Mouse (Mus musculus): ENCODE results near the gene Trp53i13.

Gene Trp53i13

DNA sequence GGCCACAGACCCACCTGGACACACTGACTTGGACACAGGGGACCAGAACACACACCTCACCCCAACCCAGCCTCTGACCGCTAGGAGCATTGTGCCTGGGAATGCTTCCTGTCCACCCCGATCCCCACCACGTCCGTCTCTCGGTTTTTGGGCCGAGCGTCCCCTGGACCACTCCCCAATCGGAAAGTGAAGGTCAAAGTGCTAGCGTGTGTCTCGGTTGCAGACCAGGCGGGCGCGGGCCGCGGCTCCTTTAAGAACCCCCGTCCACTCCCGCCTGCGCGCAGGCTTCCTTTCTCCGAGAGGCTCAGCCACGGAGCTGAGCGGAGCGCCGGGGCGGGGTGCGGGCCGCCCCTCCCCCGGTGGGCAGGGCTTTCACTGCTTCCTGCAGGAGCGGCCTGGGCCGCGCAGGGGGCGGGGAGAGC is 22.9 kb downstream of the Trp53i13 start:
- peak; percentile 96 for DNase-seq (ENCODE audit: low read depth, low spot score)

DNA sequence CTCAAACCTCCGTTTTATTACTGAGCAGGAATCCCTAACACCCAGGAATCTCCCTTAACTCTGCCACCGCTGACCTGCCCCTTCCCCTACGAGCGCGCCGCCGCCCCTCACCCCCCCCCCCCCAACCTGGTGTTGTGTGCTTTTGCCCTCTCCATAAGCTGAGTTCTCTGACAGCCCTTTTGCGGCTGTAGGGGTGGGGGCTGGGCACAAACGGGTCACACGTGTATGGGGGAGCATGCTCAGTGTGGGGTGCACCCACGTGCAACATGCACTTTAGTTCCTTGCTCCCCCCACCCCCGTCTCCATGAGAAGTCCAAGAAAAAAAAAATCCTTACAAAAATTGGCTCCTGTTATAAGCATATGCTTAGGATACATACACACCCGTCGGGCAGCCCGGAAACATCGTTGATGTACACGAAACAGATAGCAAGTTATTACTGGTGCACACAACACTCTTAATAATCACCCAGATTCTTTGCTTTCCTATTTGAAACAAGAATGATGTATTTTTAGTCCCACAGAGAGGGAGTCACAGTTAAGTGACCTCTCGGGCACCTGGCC is 23.4 kb downstream of the Trp53i13 start:
- peak; percentile 57 for DNase-seq (ENCODE audit: low read depth, low spot score)

DNA sequence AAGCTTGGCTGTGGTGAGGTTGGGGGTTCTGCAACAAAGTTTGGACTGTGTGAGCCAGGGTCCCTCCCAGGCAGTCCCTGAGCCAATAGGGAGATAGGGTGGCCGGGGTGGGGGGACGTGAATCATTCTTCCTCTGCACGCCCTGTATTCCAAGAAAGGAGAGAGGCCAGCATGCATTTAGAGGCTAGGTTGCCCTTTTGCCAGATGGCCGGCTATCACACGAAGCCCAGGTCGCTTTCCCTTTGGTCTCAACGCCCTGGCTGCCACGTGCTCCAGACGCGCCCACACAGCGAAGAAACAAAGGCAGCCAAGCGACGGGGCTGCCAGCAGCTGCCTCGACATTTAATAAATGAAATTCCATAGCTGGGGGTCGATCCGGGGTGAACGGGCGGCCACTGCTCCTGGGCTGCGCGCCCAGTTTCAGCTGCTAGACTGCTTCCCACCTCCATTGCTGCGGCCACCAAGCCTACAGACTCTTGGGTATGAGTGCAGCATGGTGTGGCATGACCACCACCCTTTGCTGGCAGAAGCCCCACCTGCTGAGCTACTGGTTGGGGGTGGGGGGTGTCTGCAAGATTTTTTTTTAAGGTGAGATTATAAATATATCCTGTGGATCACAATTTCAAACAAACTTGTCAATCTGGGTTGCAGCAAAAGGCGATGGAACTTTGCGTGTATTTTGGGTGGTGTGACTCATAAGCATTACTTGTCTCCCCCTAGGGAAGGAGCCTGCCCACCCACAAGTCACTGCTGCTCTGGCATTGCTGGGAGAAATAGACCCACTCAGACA is 24.1 kb downstream of the Trp53i13 start:
- peak; percentile 35 for DNase-seq (ENCODE audit: low read depth, low spot score)

DNA sequence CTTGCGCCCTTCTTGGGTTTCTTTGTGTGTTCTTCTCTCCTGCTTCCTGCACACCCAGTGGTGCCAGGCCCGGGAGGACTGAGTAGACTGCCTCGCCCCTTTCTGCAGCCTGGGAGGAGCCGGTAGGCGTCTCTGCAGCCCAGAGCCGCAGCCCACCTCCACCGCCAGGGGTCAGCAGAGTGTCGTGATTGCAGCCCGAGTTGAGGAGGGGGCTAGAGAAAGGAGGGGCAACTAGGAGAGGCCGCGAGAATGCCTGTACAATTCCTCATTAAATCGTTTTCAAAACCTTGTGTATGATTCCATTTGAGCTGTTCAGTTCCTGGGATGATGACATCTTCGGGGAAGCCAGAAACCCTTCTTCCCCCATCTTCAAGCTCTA is 24.7 kb downstream of the Trp53i13 start:
- peak; percentile 87 for DNase-seq (ENCODE audit: low read depth, low spot score)

DNA sequence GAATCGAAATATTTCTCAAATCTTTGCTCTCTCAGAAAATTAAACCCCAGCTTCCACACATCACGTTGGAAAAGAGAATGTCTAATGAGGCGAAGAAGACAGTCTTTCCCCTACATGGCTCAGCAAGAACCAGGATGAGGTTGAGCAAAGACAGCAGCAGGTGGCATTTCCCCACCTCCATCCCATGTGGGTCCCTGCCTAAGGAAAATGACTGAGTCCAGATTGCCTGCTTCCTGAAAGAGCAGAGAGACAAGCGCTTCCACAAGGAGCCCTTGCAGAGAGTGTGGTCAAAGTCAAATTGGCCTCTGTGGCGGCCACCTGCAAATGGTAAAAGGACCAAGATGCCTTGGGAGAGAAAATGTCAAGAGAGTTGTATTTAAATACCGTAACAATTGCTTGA is 25.3 kb downstream of the Trp53i13 start:
- DNase-seq (ENCODE audit: low read depth, low spot score): no peak

DNA sequence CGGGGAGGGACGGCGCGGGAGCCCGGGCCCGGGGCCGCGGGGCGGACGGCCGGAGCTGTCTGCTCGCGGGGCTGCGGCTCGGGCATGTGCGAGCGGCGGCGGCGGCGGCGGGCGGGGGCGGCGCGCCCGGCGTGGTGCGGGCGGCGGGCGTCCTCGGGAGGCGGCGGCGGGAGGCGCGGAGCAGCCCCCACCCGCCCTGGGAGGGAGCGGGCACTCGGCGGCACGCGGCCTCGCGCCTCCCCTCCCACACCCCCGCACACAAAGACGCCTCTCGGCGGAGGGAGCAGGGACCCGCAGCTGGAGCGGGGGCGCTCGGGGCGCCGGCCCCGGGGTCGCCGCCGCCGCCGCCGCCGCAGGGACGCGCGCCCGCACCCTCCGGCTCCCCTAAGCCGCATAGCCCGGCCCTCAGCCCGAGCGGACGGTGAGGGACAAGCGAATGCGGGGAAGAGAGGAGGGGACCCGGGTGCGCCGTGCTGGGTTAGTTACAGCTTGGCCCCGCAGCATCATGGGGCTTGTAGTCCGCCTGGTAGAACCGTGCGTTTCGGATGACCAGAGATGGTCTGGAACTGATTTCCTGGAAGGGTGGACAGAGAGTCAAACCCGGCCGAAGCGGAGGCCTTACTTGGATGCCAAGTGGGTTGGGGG is 26.1 kb downstream of the Trp53i13 start, which contains the start of gene Ankrd13b:
Gene Ankrd13b (minus strand): TSS at position 88 of the 645 bp plus-strand sequence.
- peak; percentile 48 for DNase-seq (ENCODE audit: low read depth, low spot score)

DNA sequence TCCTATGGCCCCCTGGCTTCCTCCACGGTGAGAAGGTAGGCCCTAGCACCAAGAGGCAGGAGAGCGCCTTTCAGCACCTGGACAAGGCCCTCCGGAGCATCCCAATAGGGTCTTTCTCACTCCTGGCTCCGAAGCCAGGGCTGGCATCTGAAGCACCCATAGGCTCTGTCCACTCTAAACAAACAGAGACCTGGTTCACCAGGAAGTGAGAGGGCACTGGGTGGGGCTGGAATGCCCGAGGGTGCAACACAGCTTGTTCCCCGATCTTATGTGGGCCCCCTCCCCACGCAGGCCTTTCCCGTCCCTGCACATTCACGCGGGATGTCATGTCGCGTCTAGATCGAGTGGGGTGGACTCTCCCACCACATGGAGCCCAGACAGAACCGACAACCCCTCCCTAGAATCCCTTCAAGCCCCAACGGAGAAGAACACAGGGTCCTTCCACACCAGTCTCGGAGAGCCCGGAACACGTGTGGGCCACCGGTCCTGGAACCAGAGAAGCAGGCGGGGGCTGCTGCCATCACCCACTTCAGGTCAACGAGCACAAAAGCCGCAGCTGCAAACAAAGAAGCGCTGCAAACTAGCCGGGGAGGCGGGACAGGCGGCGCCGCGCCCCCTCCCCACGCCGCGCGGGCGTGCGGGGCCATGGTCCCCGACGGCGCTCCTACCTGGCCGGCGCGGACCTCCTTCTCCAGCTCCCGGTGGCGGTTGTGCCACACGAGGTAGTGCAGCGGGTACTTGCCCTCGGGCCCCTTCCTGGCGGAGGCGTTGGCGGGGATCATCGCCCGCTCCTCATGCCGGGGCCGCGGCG is 26.8 kb downstream of the Trp53i13 start:
- peak; percentile 36 for DNase-seq (ENCODE audit: low read depth, low spot score)

DNA sequence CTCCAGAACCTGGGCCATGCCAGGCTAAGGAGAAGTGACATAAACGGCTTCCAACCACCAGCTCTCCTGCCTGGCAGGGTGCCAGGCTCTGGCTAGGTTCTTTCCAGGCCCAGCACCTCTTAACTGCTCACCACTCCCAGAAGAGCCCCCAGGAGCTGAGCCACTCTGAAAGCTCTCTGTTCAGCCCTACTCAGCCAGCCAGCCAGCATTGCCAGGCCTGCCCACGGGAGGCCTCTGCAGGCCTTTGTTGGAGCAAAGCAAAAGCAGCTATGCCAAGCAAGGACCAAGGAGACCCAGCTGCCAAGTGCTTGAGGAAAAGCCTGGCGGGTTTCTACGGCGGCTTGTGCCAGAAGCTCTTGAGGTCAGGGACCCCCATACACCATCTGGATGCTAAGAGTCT is 29.0 kb downstream of the Trp53i13 start:
- no peak for DNase-seq (ENCODE audit: low read depth, low spot score)

DNA sequence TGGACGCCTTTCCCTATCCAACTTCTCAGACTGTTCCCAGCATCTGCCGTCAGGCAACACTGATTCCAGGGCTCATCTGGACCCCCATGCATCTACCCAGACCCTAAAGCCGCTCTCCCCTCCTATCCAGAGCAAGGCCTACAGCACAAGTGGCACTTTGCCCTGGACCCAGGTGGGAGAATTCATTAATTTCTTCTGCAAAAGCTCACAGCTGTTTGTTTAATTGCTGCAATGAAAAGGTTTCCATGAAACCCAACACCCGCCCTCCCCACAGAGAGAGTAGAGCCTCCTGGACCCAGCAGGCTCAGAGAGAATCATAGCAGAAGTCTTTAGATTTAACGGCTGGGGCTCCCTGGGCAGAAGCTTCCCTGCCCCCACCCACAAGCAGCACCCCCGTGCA is 30.6 kb downstream of the Trp53i13 start:
- no peak for DNase-seq (ENCODE audit: low read depth, low spot score)

DNA sequence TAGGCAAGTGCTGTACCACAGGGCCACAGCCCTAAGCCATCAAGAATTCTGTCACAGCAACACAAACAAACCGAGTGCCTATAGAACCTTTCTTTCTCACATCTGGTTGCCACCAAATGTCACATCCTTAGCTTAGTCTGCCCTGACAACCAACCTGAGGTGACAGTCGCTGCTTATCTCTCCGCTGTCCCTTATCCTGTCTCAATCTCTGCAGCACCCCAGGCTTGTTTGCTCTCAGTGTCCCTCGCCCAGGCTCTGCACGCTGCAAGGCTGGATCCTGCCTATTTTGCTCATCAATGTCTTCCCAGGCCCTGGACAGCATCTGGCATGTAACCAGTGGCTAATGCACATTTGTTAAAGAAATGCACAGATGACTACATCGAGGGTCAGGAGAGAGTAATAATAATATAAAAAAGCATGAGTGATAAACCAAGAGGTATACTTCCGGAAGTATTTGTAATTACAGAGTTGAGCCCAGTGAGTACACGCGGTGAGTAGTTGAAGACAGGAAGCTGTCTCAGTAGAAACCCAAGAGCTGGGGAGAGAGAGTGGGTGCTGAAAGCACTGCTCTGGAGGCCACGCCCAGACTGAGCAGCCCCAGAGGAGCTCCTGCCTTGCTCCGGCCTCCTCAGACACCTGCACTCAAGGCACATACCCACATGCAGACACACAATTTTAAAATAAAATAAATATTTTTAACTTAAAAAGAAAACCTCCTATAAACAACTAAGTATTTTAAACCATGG is 32.1 kb downstream of the Trp53i13 start:
- DNase-seq (ENCODE audit: low read depth, low spot score): peak; percentile 85

DNA sequence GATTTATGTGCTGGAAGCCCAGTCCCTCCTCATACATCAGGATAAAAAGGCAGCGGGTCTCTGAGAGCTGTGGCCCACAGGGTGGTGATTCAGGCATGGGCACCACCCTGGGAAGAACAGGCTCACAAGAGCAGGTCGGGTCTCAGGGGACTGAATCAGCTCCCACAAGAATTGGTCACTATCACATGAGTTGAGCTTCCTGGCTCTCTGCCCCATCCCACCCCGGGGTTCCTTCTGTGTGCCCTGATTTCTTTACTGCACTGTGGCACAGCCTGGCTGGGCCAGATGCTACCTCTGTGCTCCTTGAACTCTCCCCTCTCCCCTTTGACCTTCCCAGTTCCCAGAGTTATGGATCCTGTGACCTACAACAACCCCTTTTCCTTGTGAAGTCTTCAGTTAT is 32.7 kb downstream of the Trp53i13 start:
- DNase-seq (ENCODE audit: low read depth, low spot score): no peak

DNA sequence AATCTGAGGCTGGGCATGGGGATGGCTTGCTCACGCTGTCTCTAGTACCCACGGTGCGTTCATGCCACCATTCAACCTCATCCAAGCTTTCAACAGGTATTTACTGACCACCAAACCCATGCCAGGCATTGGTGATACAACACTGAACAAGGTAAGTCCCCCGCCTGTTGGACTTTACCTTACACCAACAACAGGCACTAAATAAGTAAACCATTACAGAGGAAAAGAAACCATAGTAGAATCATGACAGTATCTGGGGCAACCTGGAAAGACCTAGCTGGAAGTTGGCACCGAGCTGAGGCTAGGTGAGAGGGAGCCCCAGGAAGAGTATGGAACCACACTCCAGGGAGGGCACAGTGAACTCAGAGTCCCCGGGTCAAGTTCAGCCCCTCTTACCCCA is 38.9 kb downstream of the Trp53i13 start:
- DNase-seq (ENCODE audit: low read depth, low spot score): no peak

DNA sequence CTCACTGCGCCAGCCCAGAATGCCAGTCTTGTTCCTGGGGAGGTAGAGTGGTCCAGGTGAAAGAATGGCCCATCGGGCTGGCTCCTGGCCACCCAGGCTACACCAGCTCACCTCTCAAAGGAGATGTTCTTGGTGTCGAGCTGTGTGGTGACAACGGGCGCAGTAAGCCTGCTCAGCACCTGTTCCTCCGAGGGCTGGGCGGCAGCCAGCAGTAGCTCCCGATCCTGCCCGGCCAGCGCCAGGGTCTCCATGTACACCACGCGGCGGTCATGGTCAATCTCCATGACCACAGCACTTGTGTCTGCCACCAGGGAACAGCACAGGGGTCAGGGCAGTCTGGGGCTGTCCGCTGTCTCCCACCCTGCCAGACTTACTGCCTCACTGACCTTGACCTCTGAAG is 39.6 kb downstream of the Trp53i13 start:
- no peak for DNase-seq (ENCODE audit: low read depth, low spot score)

DNA sequence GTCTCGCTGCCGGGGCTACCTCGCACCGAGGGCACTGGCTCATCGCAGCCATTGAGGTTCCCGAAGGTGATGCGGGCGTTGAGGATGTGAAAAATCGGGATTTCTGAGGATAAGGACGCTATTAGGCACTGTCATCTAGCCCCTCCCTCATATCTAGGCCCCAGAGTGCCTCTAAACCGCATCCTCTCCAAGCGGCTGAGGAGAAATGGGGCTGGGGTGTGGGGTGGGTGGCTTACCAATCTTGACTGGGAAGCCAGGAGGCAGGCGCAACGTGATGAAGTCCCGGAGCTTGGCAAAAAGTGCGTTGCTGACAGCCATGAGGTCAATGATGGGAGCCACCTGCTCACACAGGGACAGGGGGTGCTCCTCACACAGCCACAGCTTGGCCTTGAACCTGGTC is 43.0 kb downstream of the Trp53i13 start:
- no peak for DNase-seq (ENCODE audit: low read depth, low spot score)

DNA sequence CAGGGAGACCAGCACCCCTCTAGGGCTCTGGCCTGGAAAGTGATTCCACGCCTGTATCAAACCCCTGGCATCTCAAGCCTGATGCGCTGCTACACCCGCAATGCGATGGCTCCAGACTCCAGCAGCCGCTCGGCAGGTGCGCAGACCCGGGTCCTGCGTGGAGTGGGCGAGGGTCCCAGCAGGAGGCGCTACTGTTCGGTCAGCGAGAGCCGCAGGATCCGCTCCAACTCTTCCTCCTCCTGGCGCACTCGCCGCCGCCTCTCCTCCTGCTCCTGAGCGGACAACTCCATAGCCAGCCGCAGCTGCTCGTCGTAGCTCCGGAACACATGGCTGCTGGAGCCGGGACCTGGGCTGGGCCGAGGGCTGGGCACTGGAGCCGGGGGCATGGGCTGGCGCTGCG is 44.4 kb downstream of the Trp53i13 start:
- DNase-seq (ENCODE audit: low read depth, low spot score): no peak

DNA sequence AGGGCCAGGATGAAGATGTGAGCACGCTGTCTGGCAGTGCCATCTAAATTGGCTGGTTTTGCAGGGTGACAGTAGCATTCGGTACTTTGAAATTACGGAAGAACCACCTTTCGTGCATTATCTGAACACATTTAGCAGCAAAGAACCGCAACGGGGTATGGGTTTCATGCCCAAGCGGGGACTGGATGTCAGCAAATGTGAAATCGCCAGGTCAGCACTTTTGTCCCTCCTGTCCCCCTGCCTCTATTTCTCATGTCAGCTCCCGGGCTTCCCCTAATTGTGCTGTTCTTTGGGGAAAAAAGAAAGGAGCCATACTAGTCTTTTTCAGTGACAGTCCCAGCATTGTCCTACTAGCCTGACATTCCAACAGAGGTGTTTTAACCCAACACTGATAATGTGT is 47.4 kb downstream of the Trp53i13 start:
- no peak for DNase-seq (ENCODE audit: low read depth, low spot score)

DNA sequence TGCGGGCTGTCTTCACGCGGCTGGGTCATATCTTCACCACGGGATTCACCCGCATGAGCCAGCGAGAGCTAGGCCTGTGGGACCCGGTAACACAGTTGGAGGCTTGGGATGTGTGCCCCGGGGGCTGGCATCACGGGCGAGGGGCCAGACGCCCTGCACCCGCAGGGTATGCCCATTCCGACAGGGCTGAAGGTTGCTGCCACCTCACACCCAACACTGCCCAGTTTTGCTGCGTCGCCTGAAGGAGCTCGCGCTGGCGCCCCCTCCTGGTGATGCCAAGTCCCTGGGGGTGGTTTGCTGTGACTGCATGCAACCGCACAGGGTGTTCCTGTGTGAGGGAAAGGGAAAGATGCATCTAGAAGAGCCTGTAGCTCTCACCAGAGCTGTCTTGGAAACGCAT is 48.0 kb downstream of the Trp53i13 start:
- peak; percentile 85 for DNase-seq (ENCODE audit: low read depth, low spot score)

DNA sequence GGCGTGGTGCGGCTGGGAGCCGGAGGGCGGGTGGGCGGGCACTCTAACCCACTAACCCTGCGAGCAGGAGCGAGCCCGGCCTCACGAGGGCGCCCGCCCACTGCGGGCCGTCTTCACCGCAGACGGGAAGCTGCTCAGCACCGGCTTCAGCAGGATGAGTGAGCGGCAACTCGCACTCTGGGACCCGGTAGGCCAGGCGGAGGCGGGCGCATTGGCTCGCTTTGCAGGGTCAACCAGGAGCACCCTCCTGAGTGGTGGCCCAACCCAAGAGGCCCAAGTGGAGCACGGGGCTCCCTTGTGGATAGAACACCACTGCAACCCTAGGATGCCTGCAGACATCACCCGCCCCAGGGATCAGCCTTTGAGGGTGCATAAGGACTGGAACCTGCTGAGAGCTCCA is 48.6 kb downstream of the Trp53i13 start:
- DNase-seq (ENCODE audit: low read depth, low spot score): peak; percentile 88

DNA sequence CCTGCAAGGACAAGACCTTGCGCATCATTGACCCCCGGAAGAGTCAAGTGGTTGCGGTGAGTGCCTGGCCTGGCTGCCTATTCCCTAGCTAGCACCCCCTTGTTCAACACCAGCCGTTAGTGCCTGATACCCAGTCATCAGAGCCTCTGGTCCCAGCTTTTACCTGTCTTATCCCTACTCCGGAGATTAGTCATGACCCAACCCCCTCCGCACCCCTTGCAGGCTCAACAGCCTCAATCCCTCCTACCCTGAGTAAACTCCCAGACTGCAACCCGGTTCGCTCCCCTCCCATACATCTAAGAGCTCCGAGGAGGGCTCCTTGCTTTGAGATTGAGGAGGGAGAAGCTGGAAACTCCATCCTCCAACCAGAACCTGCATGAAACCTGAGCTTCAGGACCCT is 49.2 kb downstream of the Trp53i13 start:
- DNase-seq (ENCODE audit: low read depth, low spot score): no peak

DNA sequence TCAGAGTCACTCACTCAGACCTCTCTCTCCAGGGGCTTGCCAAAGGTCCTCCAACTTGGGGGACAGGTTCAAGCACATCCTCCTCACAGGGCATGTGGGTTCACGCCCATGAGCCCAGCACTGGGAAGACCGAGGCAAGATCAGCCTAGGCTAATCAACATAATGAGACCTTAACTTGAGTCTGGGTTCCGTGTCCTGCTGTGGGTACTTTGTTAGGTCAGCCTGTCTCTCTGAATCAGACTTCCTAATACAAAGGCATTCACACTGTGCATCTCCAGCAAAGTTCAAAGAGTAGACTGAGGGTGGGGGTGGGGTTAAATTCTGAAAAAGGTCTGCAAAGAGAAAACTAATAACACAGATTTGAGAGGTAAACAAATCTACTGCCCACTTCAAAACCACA is 50.7 kb downstream of the Trp53i13 start:
- DNase-seq (ENCODE audit: low read depth, low spot score): no peak

DNA sequence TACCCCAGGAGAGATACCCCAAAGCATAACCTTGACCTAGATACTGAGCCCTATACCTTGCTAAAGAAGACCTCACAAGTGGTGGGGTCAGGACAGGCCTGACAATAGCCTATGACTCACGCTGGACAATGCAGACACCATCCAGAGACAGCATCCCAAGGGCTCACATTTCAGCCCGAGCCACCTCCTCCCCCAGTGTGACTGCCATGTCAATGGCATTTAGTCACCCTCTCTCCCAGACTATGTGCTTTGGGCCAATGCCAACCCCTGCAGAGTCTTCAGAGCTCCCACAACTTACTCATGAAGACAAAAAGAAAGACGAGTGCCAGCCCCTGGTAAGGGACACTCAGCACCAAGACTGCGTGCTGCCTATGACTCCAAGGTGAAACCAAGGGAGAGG is 51.1 kb downstream of the Trp53i13 start:
- no peak for DNase-seq (ENCODE audit: low read depth, low spot score)

Measured in CD4-positive helper T cell, adult 2 months (primary cell).